Mouse (Mus musculus) urinary bladder, postnatal 4 days (tissue): ENCODE measurements around the gene Ctrb1.
A peak's percentile ranks its signal among the peaks of the same experiment; 100 is the strongest.

Experiments used
- DNase-seq, 2 experiments: peaks; one replicate each; pipeline ENCODE4 v3.0.0; 2021 to 2022; ENCODE audit warnings: low spot score in 2 of 2

The Ctrb1 gene

DNA sequence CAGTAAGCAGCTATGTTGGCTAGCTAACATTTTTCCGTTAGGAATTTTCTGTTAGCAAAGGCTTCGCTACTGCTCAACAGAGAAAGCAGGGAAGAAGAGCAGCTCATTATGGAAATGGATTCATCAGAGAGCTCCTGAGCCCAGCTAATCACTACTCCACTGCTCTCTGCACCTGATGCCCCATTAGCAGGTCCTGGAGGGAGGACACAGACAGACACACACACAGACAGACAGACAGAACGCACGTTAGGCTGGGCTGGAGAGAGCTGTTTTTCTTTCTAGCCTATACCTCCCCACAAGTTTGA is 26.6 kb upstream of the Ctrb1 start:
- no peak for DNase-seq

DNA sequence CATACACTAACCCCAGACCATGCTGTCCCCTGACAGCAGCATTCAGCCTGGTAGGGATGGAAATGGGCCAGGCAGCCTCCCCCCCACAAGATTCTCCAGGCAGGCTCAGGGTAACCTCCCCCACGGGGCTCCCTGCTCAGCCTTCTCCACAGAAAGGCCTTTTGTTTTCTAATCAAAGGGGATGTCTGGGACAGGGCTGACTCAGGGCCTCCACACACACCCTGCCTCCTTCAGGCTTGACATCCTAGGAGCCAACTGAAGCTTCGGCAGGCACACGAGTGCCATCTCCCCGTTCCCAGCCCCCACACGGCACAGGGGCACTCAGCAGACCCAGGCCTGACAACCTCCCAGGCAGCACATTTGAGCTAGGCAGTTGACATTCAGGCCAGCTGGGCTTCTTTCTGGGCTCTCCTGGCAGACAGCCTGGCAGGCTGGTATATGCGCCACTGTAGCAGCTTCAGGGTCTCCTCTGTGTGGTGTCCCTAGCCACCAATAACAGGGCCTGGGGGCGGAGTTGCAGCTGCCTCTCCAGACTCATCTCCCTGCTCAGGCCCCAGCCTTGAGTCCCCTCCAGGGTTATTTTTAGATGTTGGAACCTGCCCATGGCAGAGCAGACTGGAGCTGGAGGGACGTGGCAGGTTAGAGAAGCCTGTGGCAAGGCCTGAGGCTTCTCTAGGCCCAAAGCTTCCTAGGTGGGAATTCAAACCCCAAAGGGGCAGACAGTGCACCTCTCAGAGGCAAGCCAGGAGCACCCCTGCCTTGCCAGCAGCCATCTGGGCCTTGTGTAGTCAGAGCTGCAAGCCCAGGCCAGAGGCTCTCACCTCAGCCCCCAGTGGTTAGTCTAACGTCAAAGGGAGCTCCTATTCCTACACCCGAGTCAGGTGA is 26.0 kb upstream of the Ctrb1 start:
- peak; percentile 76 to 81 for DNase-seq

DNA sequence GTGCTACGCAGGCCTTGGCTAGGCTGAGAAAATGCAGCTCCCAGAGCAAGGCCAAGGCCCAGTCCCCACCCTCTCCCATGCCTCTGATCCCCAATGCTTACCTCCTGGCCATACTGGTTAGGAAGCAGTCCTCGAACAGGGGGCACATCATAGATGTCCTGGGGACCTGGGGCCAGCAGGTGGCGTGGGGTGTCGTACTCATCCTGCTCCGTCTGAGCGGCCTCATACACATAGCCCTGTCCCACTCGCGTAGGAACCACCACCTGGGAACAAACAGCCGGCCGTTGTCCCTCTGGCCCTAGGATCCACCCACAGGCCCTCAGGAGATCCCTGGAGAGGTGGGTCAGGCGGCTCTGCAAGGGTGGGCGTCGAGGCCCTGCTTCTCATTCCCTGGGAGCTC is 24.7 kb upstream of the Ctrb1 start:
- no peak for DNase-seq

DNA sequence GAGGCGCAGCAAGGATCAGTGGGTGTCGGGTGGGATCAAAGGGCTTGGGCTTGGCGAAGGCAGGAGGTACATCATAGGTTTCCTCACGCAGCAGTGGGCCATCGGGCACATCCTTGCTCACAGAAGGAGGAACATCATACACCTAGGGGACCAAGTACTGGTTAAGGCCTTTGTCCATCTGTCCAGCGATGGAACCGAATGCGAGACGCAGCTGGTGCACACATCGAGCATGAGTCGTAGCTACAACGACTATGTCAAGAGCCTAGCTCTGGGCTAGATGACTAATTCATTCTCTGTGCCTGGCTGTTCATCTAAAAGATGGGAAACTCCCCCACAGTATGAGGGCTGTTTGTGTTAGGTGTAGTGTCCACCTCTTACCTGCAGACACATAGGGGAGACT is 23.5 kb upstream of the Ctrb1 start:
- no peak for DNase-seq

DNA sequence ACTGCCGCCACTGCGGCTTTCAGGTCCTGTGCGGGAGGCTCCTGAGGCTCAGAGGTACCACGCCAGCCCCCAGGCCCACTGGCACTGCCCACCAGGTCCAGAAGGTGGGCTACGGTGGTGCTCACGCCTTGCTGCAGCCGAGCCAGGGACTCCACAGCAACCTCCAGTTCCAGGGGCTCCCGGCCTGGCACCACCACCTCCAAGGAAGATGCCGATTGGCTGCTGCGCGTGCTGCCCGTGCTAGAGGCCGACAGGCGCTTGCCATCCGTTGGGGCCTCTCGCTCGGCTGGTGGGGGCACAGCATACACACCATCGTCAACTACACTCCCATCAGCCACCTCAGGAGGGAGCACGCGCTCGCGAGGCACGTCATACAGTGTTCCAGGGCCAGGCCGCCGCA is 23.0 kb upstream of the Ctrb1 start:
- no peak for DNase-seq

DNA sequence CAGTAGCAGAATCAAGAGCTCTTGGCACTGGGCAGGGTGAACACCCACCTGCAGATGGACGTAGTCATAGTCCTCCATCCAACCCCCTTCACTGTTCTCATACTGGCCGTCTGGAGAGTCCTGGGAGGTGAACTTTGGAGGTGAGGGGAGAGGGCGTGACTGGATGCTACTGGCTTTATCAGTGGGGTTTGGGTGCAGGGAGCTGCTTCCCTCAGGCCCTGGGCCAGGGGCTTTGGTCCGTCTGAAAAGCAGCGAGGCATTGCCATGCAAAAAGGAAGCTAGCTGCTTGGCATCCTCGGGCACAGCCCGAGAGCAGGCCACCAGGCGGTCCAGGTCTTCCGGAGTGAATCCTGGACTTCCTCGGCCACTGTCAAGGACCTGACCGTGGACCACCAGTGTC is 22.5 kb upstream of the Ctrb1 start:
- no peak for DNase-seq

DNA sequence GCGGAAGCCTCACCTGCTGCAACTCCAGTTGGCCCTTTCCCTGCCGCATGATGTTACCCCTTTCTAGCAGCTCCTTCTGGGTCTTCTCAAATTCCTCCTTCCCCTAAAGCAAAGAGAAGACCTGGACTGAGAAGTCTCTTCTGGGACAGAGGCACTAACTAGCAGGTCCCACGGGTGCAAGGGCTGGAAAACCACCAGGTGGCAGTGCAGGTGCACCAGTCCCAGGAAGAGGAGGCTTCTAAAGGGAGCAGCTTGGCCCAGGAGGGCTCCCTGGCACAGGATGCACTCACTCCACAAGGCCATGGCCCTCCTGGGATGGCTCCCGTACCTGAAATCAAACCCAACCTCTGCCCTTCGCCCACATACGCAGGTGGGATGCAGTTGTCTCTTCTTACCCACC is 21.8 kb upstream of the Ctrb1 start:
- DNase-seq = peak; percentile 60 to 73

DNA sequence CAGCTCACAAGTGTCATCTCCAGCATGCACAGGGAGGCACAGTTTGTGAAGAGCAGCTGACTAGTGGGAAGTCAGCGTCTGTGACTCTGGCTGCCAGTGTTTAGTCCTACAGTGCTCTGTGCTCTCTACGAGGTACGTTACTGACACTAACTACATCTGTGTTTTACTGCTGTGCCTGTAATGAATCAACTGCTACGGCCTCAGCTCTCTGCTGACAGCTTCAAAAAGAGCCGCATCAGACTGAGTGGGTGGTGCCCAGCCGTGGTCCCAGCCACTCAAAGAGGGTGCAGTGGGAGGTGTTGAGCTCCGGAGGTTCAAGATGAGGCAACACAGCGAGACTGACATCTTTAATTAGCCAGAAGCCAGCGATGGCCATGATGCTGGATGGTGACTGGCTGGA is 21.3 kb upstream of the Ctrb1 start:
- DNase-seq = no peak

DNA sequence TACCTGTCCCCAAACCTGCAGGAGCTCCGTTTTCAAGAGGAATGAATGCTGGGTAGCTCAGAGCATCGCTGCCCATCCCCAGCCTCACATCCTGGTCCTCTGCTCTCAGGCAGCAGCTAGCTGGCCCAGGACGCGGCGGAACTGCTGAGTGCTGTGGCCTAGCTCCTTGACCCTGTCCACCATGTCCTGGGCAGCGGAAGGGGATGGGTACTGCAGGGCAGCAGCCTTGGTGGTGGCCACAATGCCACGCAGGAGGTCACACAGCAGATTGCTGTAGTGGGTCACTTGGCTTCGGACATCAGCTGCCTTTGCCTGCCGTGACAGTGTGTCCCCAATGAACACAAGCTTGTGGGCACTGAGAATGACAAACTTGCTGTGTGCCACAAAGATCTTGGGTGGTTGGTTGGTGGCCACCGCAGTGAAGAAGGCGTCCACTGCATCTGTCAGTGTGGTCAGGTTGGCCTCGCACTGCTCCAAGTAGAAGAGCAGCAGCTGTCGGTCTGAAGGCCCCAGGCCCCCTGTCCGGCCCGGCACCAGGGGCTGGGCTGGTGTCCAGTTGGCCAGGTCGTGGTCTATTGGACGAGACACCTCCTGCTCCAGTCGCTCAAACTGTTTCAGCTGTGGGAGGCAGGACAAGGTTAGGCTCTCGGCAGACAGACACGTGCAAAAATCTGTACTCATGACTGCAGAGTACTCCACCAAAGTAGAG is 20.1 kb upstream of the Ctrb1 start:
- DNase-seq = no peak

DNA sequence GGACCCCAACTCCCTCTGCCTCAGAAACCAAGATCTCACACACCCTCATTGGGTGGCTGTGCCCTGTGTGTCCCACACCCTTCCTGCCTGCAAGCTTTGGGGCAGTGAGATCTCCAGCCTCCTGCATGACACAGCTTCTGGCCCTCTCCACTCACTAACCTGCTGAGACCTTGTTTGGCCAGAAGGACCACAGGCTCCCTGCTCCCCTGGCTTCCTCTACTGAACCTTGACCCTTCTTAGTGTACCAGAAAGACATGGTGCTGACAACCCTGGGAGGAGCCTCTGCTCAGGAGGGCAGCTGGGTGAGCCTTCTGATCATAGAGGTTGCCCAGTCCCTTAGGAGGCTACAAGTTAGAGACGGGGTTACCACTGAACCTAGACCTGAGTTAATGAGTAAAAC is 18.4 kb upstream of the Ctrb1 start:
- DNase-seq = no peak

DNA sequence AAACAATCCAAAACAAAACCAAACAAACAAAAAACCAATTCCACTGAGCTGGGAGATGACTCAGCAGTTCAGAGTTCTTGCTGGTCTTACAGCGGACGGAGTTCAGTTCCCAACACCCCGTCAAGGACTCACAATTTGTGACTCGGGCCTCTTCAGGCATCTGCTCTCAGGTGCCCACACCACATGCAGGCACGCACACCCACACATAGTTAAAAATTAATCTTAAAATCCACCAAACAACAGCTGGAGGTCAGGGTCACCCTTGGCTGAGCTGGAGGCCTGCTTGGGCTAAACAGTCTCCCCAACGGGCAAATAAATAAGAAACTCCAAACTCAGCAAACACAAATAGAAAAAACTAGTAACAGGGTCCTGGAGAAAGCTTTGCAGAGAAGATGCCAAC is 17.5 kb upstream of the Ctrb1 start:
- DNase-seq = no peak

DNA sequence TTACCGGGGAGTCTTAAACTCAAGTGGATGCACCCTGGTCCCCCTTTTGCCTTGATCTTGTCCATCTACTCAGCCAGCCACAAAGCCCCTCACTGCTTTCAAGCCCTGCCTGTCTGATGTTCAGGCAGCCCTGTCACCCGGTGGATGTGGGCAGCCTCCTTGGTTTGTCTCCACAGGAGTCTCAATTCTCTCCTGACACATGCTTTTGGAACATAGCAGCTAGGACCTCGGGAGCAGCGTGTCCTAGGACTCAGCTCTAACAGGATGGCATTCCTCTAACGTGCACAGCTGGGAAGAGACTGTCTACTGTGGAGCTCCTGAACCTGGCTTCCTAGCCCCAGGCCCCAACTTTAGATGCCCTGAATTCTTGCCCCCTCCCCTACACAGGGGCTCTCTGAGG is 14.9 kb upstream of the Ctrb1 start:
- no peak for DNase-seq

DNA sequence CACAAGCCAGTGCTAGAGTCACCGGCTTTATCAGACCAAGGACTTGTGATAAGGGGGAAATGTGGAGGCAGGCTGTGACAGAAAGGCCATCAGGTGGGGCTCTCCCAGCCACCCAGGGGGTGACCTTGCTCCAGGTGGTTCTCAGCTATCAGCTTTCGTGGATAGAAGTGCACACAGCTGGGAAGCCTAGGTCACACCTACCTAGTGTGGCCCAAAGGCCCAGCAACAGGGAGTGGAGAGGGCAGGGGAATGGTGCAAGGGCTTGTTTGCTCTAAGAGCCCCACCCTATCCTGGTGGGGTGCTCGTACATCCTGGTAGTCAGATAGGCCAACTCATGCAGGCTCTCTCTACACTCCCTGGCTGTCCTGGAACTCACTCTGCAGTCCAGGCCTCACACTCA is 14.4 kb upstream of the Ctrb1 start:
- no peak for DNase-seq

DNA sequence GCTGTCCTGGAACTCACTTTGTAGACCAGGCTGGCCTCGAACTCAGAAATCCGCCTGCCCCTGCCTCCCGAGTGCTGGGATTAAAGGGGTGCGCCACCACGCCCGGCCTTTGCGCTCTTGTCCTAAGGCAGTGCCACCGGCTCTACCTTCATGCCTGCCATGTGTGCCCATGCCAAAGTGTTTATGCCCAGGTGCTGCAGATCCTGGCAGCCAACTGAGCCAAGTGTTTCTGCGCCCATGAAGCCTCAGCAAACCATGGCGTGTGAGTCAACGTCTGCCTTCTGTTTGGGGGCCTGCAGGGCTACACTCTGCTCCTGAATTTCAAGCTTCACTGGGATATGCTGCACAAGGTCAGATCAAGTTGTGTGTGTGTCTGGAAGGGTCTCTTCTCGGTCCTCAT is 13.8 kb upstream of the Ctrb1 start:
- no peak for DNase-seq

DNA sequence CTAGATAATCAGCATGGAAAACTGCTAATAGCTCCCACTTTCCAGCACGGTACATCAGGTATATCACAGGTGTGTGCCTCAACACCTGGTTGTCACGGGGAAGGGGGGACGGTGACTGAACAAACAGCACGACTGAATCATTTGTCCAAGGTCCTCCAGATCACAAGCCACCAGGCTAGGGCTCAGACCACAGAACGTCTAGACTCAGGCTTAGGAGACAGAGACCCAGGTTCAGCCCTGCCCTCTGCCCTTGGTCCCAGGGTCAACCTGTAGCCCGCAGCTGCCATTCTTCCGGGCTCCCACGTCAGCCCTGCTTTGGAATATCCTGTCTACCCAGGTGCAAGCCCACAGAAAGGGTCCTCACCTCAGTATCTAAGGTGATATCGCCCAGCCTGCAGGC is 10.6 kb upstream of the Ctrb1 start:
- DNase-seq = no peak

DNA sequence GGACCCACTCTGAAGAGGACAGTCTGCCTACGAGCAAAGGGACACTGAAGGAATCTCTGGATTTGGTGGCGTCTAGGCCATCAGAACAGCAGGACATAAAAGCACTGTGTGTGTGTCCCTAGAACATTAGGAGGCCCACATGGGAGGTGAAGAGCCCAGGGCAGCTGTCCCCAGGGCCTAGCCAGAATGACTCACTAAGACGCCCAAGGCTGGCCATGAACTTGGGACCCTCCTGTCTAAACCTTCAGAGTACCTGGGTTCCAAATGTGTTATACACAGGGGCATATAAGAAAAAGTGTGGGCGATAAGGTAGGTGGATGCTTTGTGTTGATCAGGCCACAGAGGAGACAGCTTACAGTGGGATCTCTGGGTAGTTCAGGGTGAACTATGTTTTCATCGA is 9.9 kb upstream of the Ctrb1 start:
- DNase-seq = no peak

DNA sequence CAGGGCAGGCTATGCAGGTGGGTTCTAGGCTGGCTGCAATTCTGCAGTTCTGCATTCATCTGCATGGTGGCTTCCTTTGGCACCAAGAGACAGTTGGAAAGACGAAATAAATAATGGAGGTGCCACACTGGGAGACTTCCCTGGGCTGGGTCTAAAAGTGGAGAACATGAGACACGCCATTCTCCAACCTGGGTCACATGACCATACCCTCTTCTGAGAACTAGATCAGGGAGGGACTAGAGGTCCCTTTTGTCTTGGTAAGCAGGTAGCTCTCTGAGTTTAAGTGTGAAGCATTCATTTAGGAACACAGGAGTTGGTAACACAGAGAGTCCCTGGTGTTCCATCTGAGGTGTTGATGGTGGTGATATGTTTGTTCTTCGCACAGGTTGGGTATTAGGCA is 9.4 kb upstream of the Ctrb1 start:
- no peak for DNase-seq

DNA sequence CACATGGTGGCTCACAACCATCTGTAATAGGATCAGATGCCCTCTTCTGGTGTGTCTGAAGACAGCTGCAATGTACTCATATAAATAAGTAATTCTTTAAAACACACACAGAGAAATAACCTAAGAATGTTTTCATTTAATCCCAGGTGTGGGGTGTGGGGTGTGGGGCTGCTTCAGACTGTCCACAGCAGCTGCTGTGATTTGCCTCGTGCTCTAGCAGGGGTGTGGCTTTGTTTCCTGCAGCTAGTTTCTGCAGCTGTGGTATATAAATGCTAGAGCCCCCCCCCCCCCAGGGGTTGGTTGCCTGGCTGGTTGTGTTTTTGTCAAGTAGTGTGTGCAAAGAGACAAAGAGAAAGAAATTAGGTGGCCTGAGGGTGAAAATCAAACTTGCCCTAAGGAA is 8.2 kb upstream of the Ctrb1 start:
- DNase-seq = no peak

DNA sequence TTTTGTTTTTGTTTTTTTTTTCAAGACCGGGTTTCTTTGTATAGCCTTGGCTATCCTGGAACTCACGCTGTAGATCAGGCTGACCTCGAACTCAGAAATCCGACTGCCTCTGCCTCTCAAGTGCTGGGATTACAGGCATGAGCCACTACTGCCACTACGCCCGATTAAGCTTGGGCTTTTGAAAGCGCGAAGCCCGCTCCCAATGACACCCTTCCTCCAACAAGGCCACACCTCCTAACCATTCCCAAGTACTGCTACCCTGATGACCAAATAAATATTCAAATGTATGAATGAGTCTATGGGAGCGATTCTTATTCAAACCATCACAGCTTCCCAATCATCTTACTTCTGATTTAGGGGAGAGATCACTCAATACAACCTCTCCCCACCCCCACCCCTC is 6.8 kb upstream of the Ctrb1 start:
- no peak for DNase-seq

DNA sequence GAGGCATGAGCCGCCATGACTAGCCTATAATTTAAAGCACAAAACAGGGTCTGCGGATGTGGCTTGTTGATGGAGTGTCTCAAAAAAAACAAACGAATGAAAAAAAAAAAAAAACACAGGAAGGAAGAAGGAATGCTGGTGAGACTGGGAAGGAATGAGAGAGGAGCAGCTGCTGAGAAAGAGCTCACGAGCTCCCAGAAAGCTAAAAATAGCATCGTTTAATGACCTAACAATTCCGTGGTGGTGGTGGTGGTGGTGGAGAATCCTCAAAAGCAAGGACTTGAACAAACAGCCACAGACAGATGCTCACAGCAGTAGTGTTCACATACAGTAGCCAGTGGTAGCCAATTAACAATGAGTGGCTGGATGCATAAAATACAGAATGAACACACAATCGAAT is 4.6 kb upstream of the Ctrb1 start:
- no peak for DNase-seq

DNA sequence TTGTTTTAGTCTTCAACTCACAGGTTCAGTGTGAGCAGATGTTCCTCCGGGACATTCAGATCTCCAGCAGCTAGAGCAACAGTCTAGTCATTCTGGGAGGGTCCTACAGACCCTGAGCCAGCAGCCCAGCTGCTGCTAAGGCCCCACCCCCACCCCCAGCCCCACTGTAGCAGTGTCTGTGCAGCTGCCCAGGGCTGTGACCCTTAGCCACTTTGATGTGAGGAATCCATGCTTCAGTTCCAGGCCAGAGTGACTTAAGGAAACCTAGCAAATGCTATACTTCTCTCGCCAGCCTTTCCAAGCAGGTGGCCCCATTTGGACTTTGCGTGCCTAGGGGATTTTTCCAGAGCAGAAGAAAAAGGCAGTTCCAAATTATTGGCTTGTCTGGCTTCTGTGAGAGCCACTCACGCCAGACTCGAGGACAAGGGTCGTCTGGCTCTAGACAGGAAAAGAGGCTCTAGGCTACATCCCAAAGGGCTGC is 2.5 kb upstream of the Ctrb1 start:
- DNase-seq = no peak

DNA sequence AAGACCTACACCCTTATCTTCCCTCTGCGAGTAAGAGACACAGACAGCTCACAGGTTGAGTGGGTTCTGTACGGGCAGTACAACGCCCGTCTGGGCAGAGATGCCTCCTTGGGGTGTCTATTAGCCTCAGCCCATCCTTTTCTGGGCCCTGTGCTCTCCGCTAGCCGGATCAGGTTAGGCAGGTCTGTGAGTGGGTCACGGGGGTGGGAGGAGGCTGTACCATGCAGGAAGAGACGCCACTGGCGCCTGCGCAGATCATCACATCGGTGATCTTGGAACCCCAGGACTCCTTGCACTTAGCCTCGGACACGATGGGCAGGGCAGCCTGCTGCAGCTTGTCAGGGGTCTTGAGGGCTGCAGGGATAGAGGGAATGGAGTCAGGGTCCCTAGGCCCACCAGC is 3.9 kb downstream of the Ctrb1 start:
- DNase-seq = no peak

DNA sequence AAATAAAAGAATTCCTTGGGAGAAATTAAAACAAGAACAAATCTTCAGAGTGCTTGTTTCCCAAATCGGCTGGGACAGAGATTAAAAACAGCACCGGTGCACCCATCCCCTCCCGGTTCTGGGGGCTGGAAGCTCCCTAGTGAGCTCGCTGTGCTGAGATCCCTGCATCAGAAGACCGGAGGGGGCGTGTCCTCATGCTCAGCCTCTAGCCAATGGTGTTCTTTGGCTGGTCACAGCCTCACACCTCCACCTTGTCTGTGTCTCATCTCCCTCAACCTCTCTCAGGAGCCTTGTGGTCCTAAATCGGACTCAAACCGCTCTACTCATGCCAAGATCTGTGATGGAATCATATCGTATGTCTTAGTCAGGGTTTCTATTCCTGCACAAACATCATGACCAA is 8.3 kb downstream of the Ctrb1 start:
- DNase-seq = no peak

DNA sequence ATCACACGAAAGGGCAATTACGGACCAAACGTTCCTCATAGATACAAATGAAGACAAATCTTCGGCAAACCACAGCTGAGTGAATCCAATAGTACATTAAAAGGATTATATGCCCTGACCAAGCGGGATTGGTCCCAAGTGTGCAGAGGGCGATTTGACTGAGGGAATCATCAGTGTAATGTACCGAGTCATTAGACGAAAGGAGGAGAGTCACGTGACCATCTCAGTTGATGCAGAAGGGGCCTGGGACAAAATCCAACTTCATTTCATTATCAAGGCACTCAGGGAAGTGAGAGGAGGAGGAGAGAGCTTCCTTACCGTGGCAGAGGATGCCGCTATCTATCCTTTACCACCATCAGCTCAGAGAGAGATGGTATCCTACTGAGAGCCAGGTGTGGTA is 9.7 kb downstream of the Ctrb1 start:
- DNase-seq = no peak
